Mouse (Mus musculus): ENCODE results near the gene Tbc1d2b. TPM values are rescaled to one million over a fixed set of nuclear protein-coding genes. Genes with fewer than 3 reads are reported as not detected.

Gene Tbc1d2b
- polyA plus RNA-seq (2014; fragmentation: Illumina TruSeq; extraction: RNeasy Lipid Tissue Mini Kit (QIAGEN cat#74804); ENCODE audit: low read depth, low replicate concordance), result 7.5 TPM

GRCm38 (mm10) chr9:90270193-90270943 is at the start of gene Tbc1d2b:
TSS of gene Tbc1d2b (minus strand) at chr9:90270804.

DNA sequence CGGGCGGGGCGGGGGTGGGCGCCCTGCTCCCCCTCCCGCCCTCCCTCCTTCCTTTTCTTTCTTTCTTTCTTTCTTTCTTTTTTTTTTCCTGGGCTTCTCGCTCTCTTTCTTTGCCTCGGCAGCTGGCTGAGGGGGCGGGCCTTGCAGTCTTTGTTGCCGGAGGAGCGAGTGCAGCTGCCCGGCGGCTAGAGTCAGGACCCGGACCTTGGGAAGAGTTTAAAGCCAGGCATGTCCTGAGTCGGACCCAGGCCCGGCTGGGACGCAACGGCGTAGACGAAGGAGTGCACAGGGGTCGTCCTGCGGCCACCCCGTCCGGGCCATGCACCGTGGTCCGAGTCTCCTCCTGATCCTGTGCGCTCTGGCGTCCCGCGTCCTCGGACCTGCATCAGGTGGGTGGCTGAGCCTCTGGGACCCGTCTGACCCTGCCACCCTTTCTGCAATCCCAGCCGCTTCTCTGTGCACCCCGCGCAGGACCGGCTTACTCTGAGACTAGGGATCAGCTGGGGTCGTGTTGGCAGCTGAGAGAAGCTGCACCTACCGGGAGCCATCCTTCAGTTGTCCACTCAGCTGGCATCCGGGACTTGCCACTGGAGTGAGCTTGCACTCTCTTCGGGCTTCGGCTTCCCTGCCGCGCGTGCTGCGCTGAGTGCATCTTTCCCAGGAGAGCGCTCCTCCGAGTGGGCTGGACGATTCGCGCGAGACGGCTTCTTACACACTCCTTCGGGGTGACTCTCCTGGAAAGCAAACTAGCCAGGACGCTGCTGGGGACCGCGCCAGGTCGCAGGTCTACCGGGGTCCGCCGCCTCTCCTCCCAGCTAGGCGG is 107.5 kb downstream of the Tbc1d2b start, which contains the start of gene Adamts7:
Gene Adamts7, plus strand, starts transcription at position 144 of the 823 bp plus-strand sequence.

Other genes with a start within 250 kb of the Tbc1d2b start
- 70.5 TPM for gene Ctsh, start 216.7 kb downstream of the Tbc1d2b start, polyA plus RNA-seq (2014; fragmentation: Illumina TruSeq; extraction: RNeasy Lipid Tissue Mini Kit (QIAGEN cat#74804); ENCODE audit: low read depth, low replicate concordance)
- gene Morf4l1, start 156.0 kb downstream of the Tbc1d2b start, polyA plus RNA-seq (2014; fragmentation: Illumina TruSeq; extraction: RNeasy Lipid Tissue Mini Kit (QIAGEN cat#74804); ENCODE audit: low read depth, low replicate concordance), result 307 TPM
- 19.6 TPM for gene Adamts7, start 107.7 kb downstream of the Tbc1d2b start, polyA plus RNA-seq (2014; fragmentation: Illumina TruSeq; extraction: RNeasy Lipid Tissue Mini Kit (QIAGEN cat#74804); ENCODE audit: low read depth, low replicate concordance)

All from heart, adult 10 weeks (tissue).